Mouse (Mus musculus) liver, adult 2 months (tissue): ENCODE results near the gene Kpna7. TPM values are rescaled to one million over a fixed set of nuclear protein-coding genes. Genes with fewer than 3 reads are reported as not detected.

Source experiments
- DNase-seq: peaks from one replicate; pipeline ENCODE4 v3.0.0-alpha.2; 2011; ENCODE audit warnings: low read depth, low spot score; ENCODE audit errors: extremely low read depth
- H3K27ac ChIP-seq: fragments of 200-500 bp; replicated peaks from 2 replicates; pipeline ENCODE4 v1.5.1; 2012; ENCODE audit warnings: low read depth, mild to moderate bottlenecking, control low read depth, inconsistent platforms, low read length; ENCODE audit not compliant: insufficient read depth
- H3K27me3 ChIP-seq: fragments of 200-500 bp; 2 replicates; pipeline ENCODE4 v1.6.1; 2012; ENCODE audit warnings: mild to moderate bottlenecking, moderate library complexity, low read length, inconsistent platforms; ENCODE audit not compliant: control insufficient read depth, insufficient read depth
- H3K36me3 ChIP-seq: fragments of 200-500 bp; 2 replicates; pipeline ENCODE4 v1.6.1; 2012; ENCODE audit warnings: low read length, inconsistent platforms; ENCODE audit not compliant: control insufficient read depth, insufficient read depth
- H3K4me1 ChIP-seq: fragments of 200-500 bp; 2 replicates; pipeline ENCODE4 v1.6.1; 2011; ENCODE audit warnings: low read length; ENCODE audit not compliant: control insufficient read depth, insufficient read depth
- H3K4me3 ChIP-seq: fragments of 200-500 bp; 2 replicates; pipeline ENCODE4 v1.5.1; 2011; ENCODE audit warnings: low read depth, mild to moderate bottlenecking, control low read depth, low read length, moderate library complexity; ENCODE audit not compliant: insufficient read depth
- H3K79me2 ChIP-seq: fragments of 200-500 bp; 2 replicates; pipeline ENCODE4 v1.6.1; 2012; ENCODE audit warnings: inconsistent platforms, mild to moderate bottlenecking, low read length, moderate library complexity; ENCODE audit not compliant: control insufficient read depth, insufficient read depth
- H3K9ac ChIP-seq: fragments of 200-500 bp; 2 replicates; pipeline ENCODE4 v1.6.1; 2012; ENCODE audit warnings: low read depth, mild to moderate bottlenecking, control low read depth, inconsistent platforms, low read length
- CTCF ChIP-seq: fragments of 200-500 bp; IDR thresholded peaks from 2 replicates; pipeline ENCODE4 v1.5.1; 2011; ENCODE audit warnings: low read depth, low read length, control low read depth
- POLR2A ChIP-seq: fragments of 200-500 bp; IDR thresholded peaks from 2 replicates; pipeline ENCODE4 v1.6.1; 2011; ENCODE audit warnings: low read length, control low read depth; ENCODE audit not compliant: insufficient read depth; ENCODE audit errors: extremely low read depth
- WGBS: fragments of 180-500 bp; shearing (Covaris S2); methylation state at CpG from one replicate; pipeline ENCODE4 v1.1.7; 2018; 5-methylcytosine and 5-hydroxymethylcytosine counted together
- polyA plus RNA-seq: library from polyadenylated mRNA; depleted of rRNA; stranded (reverse); fragments of >200 nt; gene quantifications from 2 replicates; pipeline ENCODE4 v1.2.3, GENCODE M21; 2012; rRNA removed
- total RNA-seq: library from RNA; depleted of rRNA; stranded (reverse); fragments of >200 nt; gene quantifications from 2 replicates; pipeline ENCODE4 v1.2.3, GENCODE M21; 2014; rRNA removed

The Kpna7 gene
- total and polyA plus RNA-seq, 2 experiments: not detected

DNA sequence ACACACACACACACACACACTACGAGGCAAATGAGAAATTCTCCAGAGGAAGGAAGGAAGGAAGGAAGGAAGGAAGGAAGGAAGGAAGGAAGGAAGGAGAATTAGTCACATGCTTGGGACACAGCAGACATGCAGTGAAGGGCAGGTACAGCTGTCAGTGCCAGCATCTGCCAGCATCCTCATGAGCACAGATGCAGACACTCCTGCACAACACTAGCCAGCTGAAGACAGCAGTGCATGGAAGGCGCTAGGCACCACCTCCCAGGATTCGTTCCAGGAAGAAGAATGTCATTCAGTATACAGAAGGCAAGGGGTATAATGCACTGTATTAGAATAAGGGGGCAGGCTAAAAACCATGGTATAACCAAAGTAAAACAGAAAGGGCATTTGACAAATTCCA lies 142.9 kb downstream of the Kpna7 start:
- Histone ChIP-seq H3K79me2 (peaks cover 50% of the 10 kb centered on the region), H3K36me3 (no peaks in the 10 kb centered on the region), H3K9ac (no peak overlapping the region), H3K27ac (no peak overlapping the region), H3K4me3 (no peak overlapping the region), H3K4me1 (peaks cover 41% of the 10 kb centered on the region), H3K27me3 (no peaks in the 10 kb centered on the region)
- 80% methylated on average over 3 of the region's 3 CpGs for WGBS
- DNase-seq: no peak
- no peak for TF ChIP-seq CTCF
- TF ChIP-seq POLR2A: no peak

DNA sequence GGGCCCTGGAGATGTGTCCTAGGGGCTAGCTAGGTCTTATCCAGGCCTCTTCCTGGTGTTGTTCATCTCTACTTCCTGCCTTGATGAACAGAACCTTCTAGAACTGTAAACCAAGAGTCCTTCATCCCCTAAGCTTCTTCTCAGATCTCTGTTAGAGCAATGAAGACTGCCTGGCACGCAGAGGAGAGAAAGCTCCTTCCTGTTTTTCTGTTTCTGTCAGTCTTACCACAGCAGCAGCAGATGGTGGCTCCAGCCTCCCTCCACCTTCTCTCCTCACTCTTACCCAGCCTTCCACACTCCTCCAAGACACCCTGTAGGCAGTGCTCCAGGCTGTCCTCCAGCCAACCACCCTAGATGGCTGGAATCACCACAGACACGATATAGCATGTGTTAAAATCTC lies 146.5 kb downstream of the Kpna7 start:
- Histone ChIP-seq H3K27me3 (no peaks in the 10 kb centered on the region), H3K36me3 (no peaks in the 10 kb centered on the region), H3K9ac (no peak overlapping the region), H3K4me3 (no peak overlapping the region), H3K27ac (no peak overlapping the region), H3K4me1 (peaks cover 27% of the 10 kb centered on the region), H3K79me2 (peaks cover 63% of the 10 kb centered on the region)
- DNase-seq: no peak
- 82% methylated on average over 2 of the region's 2 CpGs for WGBS
- no peak for TF ChIP-seq POLR2A
- TF ChIP-seq CTCF: no peak

Other genes starting within 250 kb of the Kpna7 start
- gene Smurf1, start 118.2 kb downstream of the Kpna7 start, total RNA-seq: 5.2 and 6.0 TPM in 2 replicates
- gene Smurf1, start 118.2 kb downstream of the Kpna7 start, polyA plus RNA-seq: 6.7 and 8.6 TPM in 2 replicates
- not detected in 2 replicates for gene Gm4871, start 51.3 kb downstream of the Kpna7 start, total RNA-seq
- not detected in 2 replicates for gene Gm4871, start 51.3 kb downstream of the Kpna7 start, polyA plus RNA-seq
- gene 1700018F24Rik, start 41.0 kb downstream of the Kpna7 start, total RNA-seq: not detected in 2 replicates
- gene 1700018F24Rik, start 41.0 kb downstream of the Kpna7 start, polyA plus RNA-seq: not detected in 2 replicates
- gene Arpc1a, start 200 bp downstream of the Kpna7 start, total RNA-seq: 36.0 and 47.1 TPM in 2 replicates
- gene Arpc1a, start 200 bp downstream of the Kpna7 start, polyA plus RNA-seq: 64.7 and 66.5 TPM in 2 replicates
- gene Arpc1b, start 30.2 kb upstream of the Kpna7 start, total RNA-seq: 30.9 and 61.0 TPM in 2 replicates
- gene Arpc1b, start 30.2 kb upstream of the Kpna7 start, polyA plus RNA-seq: 93.8 and 137 TPM in 2 replicates
- 12.6 and 16.1 TPM in 2 replicates for gene Pdap1, start 56.2 kb upstream of the Kpna7 start, total RNA-seq
- 16.9 and 19.7 TPM in 2 replicates for gene Pdap1, start 56.2 kb upstream of the Kpna7 start, polyA plus RNA-seq
- gene Bud31, start 56.3 kb upstream of the Kpna7 start, total RNA-seq: 57.9 and 66.4 TPM in 2 replicates
- 45.5 and 45.7 TPM in 2 replicates for gene Bud31, start 56.3 kb upstream of the Kpna7 start, polyA plus RNA-seq
- gene Ptcd1, start 83.1 kb upstream of the Kpna7 start, total RNA-seq: 7.2 and 8.3 TPM in 2 replicates
- gene Ptcd1, start 83.1 kb upstream of the Kpna7 start, polyA plus RNA-seq: 7.5 and 7.6 TPM in 2 replicates
- gene Cpsf4, start 83.2 kb upstream of the Kpna7 start, total RNA-seq: 16.4 TPM in 2 replicates
- 16.8 and 20.2 TPM in 2 replicates for gene Cpsf4, start 83.2 kb upstream of the Kpna7 start, polyA plus RNA-seq
- gene Atp5j2, start 108.0 kb upstream of the Kpna7 start, total RNA-seq: 331 and 332 TPM in 2 replicates
- gene Atp5j2, start 108.0 kb upstream of the Kpna7 start, polyA plus RNA-seq: 171 and 187 TPM in 2 replicates
- 6.8 and 8.5 TPM in 2 replicates for gene Zkscan14, start 117.8 kb upstream of the Kpna7 start, total RNA-seq
- gene Zkscan14, start 117.8 kb upstream of the Kpna7 start, polyA plus RNA-seq: 1.8 and 2.1 TPM in 2 replicates
- gene Zkscan5, start 120.5 kb upstream of the Kpna7 start, total RNA-seq: 7.6 and 7.8 TPM in 2 replicates
- 4.8 and 4.9 TPM in 2 replicates for gene Zkscan5, start 120.5 kb upstream of the Kpna7 start, polyA plus RNA-seq
- 29.5 and 29.9 TPM in 2 replicates for gene Zfp655, start 147.7 kb upstream of the Kpna7 start, total RNA-seq
- 11.4 and 11.8 TPM in 2 replicates for gene Zfp655, start 147.7 kb upstream of the Kpna7 start, polyA plus RNA-seq
- gene Zscan25, start 196.5 kb upstream of the Kpna7 start, total RNA-seq: 3.0 and 3.5 TPM in 2 replicates
- gene Zscan25, start 196.5 kb upstream of the Kpna7 start, polyA plus RNA-seq: 6.5 and 6.7 TPM in 2 replicates